Mouse (Mus musculus) cerebellum, adult 2 months (tissue): ENCODE results near the gene Gm35549. TPM values are rescaled to one million over a fixed set of nuclear protein-coding genes. Genes with fewer than 3 reads are reported as not detected.
A peak's percentile ranks its signal among the peaks of the same experiment; 100 is the strongest.

ENCODE experiments used
- DNase-seq, 2 experiments: peaks; one replicate each; pipeline ENCODE4 v3.0.0; 2021
- H3K27ac ChIP-seq: fragments of 200-500 bp; 2 replicates; pipeline ENCODE4 v1.5.1; 2012; ENCODE audit warnings: low read length, control low read depth, inconsistent platforms; ENCODE audit not compliant: insufficient read depth
- H3K27me3 ChIP-seq: fragments of 200-500 bp; 2 replicates; pipeline ENCODE4 v1.6.1; 2012; ENCODE audit warnings: inconsistent platforms, mild to moderate bottlenecking, low read length, moderate library complexity; ENCODE audit not compliant: control insufficient read depth, insufficient read depth
- H3K4me1 ChIP-seq: fragments of 200-500 bp; 2 replicates; pipeline ENCODE4 v1.6.1; 2011; ENCODE audit warnings: low read length; ENCODE audit not compliant: control insufficient read depth, insufficient read depth
- H3K4me3 ChIP-seq: fragments of 200-500 bp; replicated peaks from 2 replicates; pipeline ENCODE3; 2011; ENCODE audit warnings: mild to moderate bottlenecking, low read depth, low read length, control low read depth; ENCODE audit not compliant: insufficient read depth
- CTCF ChIP-seq: fragments of 200-500 bp; IDR thresholded peaks from 2 replicates; pipeline ENCODE4 v1.5.1; 2011; ENCODE audit warnings: low read depth, mild to moderate bottlenecking, control low read depth, low read length, moderate library complexity, borderline replicate concordance; ENCODE audit not compliant: insufficient read depth
- POLR2A ChIP-seq: fragments of 200-500 bp; IDR thresholded peaks from 2 replicates; pipeline ENCODE4 v1.6.1; 2011; ENCODE audit warnings: low read length, control low read depth, borderline replicate concordance; ENCODE audit not compliant: insufficient read depth
- WGBS: fragments of 180-500 bp; shearing (Covaris S2); methylation state at CpG from one replicate; pipeline ENCODE4 v1.1.7; 2018; 5-methylcytosine and 5-hydroxymethylcytosine counted together
- polyA plus RNA-seq: library from polyadenylated mRNA; depleted of rRNA; stranded (reverse); fragments of >200 nt; gene quantifications from 2 replicates; pipeline ENCODE4 v1.2.3, GENCODE M21; 2012

Gm35549 gene
- polyA plus RNA-seq, 1 experiment = not detected

DNA sequence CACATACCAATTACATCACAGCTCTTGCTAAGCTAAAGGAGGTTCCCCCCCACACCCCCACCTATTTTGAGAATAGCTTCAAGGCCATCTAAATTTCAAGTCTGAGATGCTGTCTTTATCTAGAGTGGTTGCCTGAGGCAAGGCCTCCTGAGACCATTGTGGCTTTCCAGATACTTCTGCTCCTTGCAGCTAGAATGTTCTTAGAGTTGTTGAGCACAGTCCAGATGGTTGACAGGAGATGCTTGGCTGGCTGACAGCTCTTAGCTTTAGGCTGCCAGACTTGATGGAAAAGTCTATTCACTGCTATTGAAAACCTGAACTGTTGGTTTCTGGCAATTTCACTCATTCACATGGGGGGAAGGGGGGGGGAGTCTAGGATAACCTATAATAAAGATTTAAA is 2.3 kb upstream of the Gm35549 start:
- TF ChIP-seq CTCF = no peak
- TF ChIP-seq POLR2A = no peak
- peak in 1 of 2 experiments; percentile 42 for DNase-seq
- no peaks in the 10 kb centered on the region for H3K4me1 ChIP-seq
- no peak overlapping the region for H3K4me3 ChIP-seq
- H3K27me3 ChIP-seq = no peaks in the 10 kb centered on the region
- H3K27ac ChIP-seq = no peak overlapping the region

DNA sequence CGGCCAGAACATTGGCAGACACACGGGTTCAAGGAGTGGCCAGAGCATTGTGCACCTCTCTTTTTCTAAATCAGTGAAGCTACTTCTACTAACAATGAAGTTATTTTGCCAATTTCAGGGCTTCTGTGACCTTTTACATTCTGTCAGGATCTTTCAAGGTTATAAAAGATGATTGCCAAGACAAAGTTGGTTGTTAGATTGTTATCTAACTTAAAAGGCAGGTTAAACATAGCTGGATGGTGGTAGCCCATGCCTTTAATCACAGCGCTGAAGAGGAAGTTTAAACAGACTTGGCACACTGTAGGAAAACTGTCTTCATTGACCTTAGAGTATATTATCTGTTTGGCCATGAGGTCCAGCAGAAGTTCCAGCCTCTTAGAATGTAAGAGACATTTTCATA is 1.8 kb upstream of the Gm35549 start:
- TF ChIP-seq POLR2A (no peak), CTCF (no peak)
- Histone ChIP-seq H3K27ac (no peak overlapping the region), H3K27me3 (no peaks in the 10 kb centered on the region), H3K4me3 (no peak overlapping the region), H3K4me1 (no peaks in the 10 kb centered on the region)
- 80% methylated on average over 3 of the region's 3 CpGs for WGBS
- no peak for DNase-seq

DNA sequence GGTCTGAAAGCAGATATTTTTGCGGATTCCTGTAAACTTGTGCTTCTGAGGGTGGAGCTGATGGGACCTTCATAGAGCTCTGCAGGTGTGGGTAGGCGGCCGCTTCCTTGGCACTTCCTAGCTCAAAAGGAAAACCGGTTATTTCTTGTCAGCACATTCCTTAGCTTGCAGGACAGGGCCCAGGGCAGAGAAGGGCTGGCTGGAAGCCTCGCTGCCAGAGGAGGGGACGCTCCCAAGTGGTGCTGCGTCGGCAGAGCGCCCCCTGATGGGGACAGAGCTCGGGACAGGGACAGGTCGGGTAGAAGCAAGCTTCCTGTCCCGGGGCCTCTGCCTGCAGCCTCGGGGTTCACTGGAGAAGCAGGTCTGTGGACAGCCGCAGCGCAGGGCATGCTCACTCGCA is 6.2 kb downstream of the Gm35549 start:
- Histone ChIP-seq H3K27ac (no peak overlapping the region), H3K27me3 (no peaks in the 10 kb centered on the region), H3K4me3 (no peak overlapping the region), H3K4me1 (peaks cover 9% of the 10 kb centered on the region)
- no peak for DNase-seq
- WGBS = 43% methylated on average over 16 of the region's 16 CpGs
- TF ChIP-seq POLR2A (no peak), CTCF (no peak)

DNA sequence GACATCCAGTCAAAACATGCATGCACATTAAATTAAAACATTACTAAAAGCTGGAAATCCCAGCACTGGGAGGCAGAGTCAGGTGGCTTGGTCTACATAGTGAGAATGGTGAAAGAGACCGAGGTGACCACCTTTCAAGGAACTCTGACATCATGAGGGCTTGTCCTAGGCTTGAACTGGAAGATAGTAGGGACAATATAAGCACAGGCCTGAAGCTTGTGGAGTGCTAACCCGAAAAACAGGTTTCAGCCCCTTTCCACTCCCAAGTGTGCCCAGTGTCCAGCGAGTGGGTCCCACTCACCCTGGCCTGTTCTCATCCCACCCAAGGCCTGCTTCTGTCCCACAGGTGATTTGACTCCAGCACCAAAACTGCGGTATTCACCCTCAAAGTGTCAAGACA is 6.6 kb downstream of the Gm35549 start:
- H3K4me1 ChIP-seq = peaks cover 9% of the 10 kb centered on the region
- no peak overlapping the region for H3K4me3 ChIP-seq
- no peak for DNase-seq
- TF ChIP-seq POLR2A (no peak), CTCF (no peak)
- H3K27me3 ChIP-seq = no peaks in the 10 kb centered on the region
- H3K27ac ChIP-seq = no peak overlapping the region
- 71% methylated on average over 4 of the region's 4 CpGs for WGBS

DNA sequence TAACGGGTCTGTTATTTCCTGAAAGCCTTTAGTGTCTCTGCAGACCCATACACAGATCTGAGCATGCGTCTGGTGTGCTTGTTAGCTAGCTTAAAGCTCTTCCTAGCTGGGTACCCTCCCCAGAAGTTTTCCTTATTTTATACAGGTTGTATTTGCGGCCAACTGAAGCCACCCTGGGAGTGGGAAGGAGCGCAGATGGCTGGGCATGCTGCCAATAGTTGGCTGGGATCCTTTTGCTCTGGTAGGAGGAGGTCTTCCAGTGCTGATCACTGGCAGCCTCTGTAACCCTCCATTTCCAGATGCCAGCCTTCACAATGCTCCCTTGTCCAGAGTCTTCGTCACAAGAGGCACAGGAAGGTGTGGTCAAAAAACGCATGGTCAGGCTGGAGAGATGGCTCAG is 7.0 kb downstream of the Gm35549 start:
- 12% methylated on average over 6 of the region's 6 CpGs for WGBS
- Histone ChIP-seq H3K4me1 (peaks cover 9% of the 10 kb centered on the region), H3K27me3 (no peaks in the 10 kb centered on the region), H3K4me3 (no peak overlapping the region), H3K27ac (no peak overlapping the region; the same call in 1 of the 2 replicates)
- peak; percentile 58 to 59 for DNase-seq
- TF ChIP-seq CTCF = no peak
- TF ChIP-seq POLR2A = no peak

DNA sequence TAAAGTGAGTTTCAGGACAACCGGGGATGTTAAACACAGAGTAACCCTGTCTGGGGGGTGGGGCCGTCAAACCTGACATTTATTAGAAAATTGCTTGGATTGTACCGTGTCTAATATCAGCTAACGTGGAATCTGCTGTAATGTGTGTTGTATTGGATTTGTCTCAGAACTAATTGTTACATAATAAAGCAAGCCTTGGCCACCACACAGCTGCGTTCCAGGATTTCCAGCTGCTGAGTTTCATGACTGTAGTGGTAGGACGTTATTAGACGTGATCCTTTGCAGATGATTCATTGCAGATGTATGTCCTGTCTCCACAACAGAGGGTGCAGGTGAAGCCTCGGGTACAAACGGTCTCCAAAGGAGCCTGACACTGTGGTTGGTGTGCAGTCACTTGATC is 7.7 kb downstream of the Gm35549 start:
- TF ChIP-seq CTCF (no peak), POLR2A (no peak)
- no peak for DNase-seq
- peak overlapping the region; percentile 78; the same call in 1 of the 2 replicates for H3K27ac ChIP-seq

DNA sequence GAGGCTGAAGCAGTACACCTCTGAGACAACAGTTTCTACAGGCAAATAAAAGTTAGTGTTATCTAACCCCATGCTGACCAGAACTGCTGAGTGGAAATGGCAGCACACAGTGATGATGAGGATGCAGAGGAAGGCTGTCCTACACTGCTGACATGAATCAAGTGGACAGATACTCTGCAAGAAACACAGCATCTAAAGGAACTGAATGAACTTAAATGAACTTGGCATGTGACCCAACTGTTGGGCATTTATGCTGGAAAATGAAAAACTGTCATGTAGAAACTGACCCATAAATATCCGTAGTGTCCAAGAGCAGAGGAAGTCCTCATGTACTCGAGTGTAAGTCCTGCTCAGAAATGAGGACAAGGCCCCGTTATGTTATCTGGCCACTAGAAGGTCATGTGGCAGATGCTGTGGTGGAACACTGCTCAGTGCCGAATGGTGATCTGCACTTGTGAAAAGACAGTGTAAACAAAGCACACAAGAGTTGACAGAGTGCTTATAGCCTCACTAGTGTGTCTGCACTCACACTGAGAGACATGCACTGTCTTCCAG is 13.9 kb downstream of the Gm35549 start:
- no peaks in the 10 kb centered on the region for H3K27me3 ChIP-seq
- no peak overlapping the region for H3K27ac ChIP-seq
- DNase-seq = no peak
- no peak overlapping the region for H3K4me3 ChIP-seq
- H3K4me1 ChIP-seq = no peaks in the 10 kb centered on the region
- no peak for TF ChIP-seq CTCF
- no peak for TF ChIP-seq POLR2A
- WGBS = 80% methylated on average over 4 of the region's 4 CpGs

More for the DNA sequence above, 7.7 kb downstream of the Gm35549 start:
- Histone ChIP-seq H3K27me3 (no peaks in the 10 kb centered on the region), H3K4me3 (no peak overlapping the region), H3K4me1 (peaks cover 9% of the 10 kb centered on the region)
- 71% methylated on average over 9 of the region's 9 CpGs for WGBS

DNA sequence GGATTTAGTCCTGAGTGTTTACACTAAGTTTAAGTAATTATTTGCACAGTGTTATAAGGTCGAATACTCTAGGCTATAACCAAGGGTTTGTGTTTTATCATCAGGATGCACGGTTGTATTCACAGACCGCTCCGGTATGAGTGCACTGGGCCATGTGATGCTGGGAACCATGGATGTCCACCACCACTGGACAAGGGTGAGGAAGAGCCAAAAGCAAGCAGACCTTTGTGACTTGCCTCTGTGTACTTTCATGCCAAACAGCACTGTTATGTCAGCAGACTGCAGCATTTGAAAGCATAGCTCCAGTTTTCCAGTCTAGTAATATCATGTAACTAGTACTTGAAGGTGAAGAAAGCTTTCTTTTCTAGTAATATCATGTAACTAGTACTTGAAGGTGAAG is 17.1 kb downstream of the Gm35549 start:
- no peaks in the 10 kb centered on the region for H3K27me3 ChIP-seq
- WGBS = 95% methylated on average over 4 of the region's 4 CpGs
- TF ChIP-seq CTCF = no peak
- TF ChIP-seq POLR2A = no peak
- H3K4me1 ChIP-seq = no peaks in the 10 kb centered on the region
- H3K27ac ChIP-seq = no peak overlapping the region
- no peak for DNase-seq
- no peak overlapping the region for H3K4me3 ChIP-seq
